Mouse (Mus musculus) natural killer cell, adult 2 months (primary cell): Measurements from ENCODE around the gene Plxdc1.

Source experiments
- DNase-seq, 2 experiments: peaks; one replicate each; pipeline ENCODE4 v3.0.0; 2022; ENCODE audit warnings: low spot score in 2 of 2

Plxdc1 gene

DNA sequence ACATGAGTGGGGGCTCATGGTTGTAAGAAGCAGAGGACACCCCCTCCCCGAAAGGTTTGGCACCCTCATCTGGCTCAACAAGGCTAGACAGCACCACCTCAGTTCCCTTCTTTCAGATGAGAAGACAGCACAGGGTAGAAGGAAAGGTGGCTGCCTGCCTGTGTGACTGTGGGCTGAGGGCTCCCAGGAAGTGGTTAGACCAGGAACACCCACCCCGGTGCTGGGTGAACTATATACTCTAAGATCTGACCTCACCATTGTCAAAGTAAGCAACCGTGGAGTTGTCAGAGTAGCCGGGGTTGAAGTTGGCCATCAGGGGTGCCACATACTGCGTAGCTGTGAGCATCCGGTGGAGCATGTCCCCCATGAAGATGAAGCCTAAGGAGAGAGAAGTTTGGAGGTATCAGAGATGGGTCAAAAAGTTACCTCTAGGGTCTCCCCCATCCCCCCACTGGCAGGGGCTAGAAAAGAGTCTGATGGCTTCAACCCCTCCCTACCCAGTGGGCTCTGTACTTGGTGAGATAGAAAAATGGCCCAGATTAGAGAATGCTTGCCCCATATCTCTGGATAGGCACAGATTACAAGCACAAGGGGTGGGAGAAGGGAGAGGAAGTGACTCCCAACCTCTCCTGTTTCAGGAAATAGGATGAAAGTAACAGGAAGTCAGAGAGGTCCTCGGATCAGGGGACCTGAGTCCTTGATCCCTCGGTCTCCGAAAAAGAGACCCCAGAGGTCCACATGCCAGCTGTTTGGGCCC is 30.9 kb downstream of the Plxdc1 start:
- DNase-seq = peak; percentile 49 to 55

DNA sequence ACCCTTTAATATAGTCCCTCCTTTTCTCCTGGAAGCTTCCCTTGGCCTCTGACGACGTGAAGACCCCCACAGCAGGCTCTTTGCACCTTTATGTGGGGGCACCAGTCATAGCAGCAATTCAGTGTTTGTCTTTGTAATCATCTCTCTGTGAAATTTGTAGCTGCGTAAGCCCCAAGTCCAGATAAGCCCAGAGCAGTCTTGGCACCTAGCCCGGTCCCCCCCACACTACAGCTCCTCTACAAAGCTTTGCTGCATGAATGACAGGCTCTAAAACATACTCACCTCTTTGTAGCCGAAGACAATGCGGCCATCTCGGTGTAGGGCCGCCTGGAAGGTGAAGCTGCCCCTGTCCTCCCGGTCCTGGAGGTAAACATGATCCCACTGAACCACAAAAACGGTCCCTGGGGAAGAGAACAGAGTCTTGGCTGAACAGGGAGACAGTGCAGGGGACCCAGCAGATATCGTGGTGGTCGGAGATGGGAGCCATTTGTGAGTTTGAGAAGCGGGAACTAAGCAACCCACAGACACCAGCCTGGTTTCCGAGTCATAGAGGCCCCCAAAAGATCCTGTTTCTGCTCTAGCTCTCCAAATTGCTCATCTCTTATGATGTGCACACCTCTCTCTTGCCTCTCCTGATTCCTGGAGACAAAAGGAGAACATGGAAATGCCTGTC is 31.6 kb downstream of the Plxdc1 start:
- DNase-seq = no peak

DNA sequence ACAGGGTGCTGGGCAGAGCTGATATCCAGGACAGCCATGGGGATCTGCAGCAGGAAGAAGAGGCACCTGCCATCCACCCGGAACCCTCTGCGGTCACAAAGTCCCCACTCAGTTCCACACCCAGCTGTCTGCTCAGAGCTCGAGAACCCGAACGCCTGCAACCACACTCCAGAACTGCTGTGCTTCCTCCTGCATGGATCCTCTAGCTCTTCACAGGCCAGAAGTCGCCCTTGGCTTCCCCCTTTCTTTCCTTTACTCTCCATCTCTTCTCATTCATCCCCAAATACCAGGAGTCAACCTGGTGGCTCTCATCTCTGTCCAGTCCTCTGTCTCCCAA is 32.3 kb downstream of the Plxdc1 start:
- DNase-seq = no peak

DNA sequence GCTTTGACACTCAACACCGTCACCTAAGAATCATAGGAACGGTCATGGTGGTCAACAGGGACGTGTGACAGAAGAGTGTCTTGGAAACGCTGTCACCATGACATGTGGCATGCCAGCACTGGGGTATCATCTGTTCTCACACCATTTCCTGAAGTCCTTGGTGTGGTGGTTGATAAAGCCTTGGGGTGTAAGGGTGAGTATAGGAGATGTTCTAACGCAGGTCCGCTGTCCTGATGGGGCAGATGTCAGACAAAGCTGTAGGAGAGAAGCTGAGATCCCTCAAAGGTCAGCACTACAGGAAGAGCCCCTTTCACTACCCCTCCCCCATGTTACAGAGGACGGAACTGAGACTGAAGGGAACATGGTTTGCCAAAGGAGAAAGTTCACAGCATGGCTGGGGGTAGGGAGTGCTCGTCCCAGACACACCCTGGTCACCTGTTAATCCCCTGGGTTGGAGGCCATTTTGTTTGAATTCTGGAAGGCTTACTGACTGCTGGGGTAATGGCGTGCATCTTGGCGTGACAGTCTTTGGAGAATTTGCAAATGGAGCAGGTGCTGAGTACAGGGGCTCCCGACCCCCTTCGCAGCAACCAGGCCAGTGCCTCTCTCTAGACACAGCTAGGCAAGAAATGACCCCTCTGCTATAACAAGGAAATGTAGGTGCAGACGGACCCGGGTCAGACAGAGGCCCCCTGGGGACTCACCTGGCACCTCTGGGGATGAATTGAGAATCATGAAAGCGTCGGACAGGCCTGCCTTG is 32.9 kb downstream of the Plxdc1 start:
- no peak for DNase-seq

DNA sequence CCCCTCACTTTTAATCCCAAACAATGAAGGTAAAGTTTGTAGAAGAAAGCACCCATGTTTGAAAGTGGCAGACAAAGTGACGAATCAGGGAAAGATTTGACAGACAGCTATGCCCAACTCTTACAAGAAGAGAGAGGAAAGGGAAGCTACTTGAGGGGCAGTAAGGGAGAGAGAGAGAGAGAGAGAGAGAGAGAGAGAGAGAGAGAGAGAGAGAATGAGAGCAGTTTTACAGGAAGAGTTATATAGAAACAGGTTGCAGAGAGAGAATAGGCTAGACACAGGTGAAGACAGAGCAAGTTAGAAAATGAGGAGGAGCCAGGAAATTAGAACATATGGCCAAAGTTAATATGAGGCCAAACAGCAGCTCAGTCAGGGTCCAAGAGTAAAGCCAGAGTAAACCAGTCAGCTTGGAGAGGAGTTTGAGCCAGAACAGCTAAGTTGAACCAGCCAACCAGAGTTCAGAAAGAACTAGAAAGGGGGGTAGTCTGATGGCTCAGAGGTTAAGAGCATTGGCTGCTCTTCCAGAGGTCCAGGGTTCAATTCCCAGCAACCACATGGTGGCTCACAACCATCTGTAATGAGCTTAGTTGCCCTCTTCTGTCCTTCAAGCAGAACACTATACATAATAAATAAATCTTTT is 33.8 kb downstream of the Plxdc1 start:
- no peak for DNase-seq

DNA sequence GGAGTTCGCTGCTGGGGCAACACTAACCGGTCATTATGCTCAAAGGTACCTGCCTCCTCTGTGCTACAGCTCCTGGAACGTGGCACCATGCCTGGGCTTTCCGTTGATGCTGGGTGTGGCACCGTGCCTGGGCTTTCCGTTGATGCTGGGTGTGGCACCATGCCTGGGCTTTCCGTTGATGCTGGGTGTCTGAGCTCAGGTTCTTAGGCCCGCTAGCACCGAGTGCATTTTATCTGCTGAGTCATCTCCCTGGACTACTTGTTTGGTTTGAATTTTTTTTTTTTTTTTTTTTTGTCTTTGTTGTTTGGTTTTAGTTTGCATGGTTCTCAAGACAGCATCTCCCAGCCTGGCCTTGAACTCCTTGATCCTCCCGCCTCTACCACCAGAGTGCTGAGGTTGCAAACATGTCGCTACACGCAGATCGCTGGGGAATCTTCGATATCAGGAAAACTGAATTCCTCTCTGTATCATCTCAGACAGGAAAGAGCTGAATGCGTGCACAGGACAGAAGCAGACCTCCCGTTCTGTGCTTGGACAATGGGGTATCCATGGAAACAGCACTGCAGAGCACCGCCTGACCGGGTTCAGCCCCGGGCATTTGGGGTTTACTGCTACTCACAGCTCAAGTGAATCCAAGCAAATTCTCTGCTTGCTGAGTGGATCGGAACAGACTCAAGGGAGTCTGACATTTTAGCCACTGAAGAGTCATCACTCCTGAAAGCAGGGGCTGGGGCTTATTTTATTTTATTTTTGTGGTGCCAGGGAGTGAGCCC is 36.4 kb downstream of the Plxdc1 start:
- DNase-seq = no peak

DNA sequence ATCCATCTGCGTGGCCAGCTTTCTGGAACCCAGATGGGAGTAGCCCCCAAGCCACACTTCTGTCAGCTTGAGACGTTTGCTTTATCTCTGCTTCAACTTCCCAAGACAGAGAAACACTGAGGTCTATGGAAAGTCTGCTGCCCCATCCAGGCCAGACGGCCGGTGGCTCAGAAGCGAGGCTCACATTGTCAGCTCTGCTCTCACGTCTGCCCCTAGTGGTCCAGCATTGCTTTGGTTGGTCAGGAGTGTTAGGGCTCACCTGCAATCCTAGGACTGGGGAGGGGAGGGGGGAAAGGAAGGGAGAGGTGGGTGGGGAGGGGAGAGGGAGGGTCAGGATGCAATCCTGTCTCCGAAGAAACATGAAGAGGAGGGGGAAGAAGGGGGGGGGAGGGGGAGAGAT is 38.8 kb downstream of the Plxdc1 start:
- peak in 1 of 2 experiments; percentile 28 for DNase-seq

DNA sequence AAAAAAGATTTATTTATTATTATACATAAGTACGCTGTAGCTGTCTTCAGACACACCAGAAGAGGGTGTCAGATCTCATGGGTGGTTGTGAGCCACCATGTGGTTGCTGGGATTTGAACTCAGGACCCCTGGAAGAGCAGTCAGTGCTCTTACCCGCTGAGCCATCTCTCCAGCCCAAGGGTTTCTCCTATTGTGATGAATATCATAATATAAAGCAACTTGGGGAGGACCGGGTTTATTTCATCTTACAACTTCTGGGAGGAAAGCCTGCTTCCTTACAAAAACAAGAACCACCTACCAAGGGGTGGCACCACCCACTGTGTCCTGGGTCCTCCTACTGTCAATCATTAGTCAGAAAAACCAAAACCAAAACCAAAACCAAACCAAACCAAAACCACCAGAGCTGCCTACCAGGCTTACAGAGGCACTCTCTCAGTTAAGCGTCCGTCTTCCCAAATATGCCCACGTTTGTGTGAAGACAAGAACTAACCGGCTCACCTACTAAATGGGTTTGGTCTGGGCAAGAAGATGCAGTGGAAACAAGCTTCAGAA is 40.4 kb downstream of the Plxdc1 start:
- DNase-seq = peak; percentile 14 to 20

DNA sequence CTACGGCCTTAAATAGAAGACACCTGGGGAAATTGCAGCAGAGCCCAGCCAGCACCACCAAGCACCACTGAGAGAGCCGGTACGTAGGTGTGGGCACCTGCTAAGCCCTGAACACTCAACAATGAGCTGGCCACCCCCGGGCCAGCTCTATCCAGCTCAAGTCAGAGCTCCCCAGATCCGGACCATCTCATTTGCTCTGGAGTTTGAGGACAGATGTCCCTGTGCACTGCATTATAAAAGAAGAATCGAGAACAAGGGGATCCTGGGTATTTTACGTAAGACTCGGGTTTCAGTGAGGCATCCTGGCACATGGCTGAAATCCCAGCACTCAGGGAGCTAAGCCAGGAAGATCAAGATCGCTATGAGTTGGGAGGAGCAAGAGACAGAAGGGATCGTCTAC is 41.2 kb downstream of the Plxdc1 start:
- no peak for DNase-seq

DNA sequence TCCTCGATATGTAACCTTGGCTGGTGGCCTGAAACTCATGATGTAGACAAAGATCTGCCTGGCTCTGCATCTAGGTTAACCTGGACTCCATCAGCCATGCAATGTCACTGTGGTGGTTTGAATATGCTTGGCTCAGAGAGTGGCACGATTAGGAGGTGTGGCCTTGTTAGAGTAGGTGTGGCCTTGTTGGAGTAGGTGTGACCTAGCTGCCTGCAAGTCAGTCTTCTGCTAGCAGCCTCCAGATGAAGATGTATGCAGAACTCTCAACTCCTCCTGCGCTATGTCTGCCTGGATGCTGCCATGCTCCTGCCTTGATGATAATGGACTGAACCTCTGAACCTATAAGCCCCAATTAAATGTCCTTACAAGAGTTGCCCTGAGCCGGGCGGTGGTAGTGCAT is 43.0 kb downstream of the Plxdc1 start:
- no peak for DNase-seq

DNA sequence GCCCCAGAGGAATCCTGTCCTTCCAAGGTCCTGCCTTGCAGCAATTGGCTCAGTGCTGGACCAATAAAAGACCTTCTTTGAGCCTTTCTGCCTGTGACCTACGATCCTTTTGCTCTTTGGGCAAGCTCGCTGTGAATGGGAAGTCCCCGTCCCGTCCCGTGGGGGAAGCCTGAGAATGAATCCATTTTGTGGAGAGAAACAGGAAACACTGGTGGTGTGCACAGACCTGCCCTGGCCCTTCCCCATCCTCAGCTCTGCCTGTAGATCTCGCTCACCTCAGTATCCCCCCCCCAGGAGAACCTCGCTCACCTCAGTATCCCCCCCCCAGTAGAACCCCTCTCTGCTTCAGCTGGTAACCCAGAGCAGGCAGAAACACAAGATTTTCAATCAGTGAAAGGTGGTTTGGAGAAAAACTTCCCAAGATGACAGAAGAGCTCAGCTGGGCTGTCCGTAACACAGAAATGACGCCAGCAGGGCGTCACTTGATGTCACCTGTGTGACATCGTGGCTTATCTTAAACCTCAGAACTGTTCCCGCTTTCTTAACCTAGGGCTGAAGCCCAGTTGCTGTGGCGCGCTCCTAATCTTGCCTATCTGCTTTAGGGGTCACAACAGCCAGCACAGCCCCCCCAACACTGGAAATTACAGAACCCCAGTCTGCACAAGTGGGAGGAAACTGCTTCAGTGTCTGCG is 43.7 kb downstream of the Plxdc1 start:
- DNase-seq = no peak

DNA sequence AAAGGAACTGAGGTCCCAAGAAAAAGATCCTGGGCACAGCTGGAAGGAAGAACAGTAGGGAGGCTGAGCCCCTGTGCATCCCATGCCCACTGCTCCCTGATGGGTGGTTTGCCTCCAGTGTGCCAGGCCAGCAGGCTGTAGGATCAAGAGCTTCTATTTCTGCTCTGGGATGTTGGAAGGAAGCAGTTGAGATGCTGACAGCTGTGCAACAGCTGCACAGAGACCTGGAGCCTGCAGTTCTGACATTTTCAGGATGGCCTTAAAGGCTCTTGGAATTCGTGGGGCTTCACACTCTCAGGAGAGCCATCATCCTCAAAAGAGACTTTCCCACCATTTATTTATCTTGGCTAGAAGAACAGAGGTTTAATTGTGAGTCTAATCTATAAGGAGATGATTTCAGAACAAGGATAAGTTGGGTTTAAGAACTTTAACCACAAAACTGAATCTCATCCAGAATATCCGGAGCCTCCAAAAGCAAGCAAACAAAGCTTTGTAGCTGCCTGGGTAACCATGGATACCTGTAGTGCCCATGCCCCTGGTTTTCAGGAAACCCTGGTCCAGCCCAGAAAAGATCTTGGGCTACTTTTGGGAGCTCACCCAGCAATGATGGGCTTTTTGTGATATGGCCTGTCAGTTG is 48.7 kb downstream of the Plxdc1 start:
- no peak for DNase-seq

DNA sequence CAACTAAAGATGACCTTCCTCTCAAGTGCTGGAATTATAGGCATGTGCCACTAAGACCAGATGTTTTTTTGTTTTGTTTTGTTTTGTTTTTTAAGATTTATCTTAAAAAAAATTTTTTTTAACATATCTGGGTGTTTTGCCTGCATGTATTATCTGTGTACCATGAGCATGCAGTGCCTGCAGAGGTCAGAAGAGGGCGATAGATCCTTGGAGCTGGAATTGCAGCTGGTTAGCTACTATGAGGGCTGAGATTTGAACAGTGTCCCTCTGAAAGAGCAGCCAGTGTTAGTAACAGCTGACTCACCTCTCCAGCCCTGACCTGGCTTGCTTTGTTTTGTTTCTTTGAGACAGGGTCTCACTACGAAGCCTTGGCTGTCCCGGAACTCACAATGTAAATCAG is 49.5 kb downstream of the Plxdc1 start:
- DNase-seq = peak; percentile 42 to 73

DNA sequence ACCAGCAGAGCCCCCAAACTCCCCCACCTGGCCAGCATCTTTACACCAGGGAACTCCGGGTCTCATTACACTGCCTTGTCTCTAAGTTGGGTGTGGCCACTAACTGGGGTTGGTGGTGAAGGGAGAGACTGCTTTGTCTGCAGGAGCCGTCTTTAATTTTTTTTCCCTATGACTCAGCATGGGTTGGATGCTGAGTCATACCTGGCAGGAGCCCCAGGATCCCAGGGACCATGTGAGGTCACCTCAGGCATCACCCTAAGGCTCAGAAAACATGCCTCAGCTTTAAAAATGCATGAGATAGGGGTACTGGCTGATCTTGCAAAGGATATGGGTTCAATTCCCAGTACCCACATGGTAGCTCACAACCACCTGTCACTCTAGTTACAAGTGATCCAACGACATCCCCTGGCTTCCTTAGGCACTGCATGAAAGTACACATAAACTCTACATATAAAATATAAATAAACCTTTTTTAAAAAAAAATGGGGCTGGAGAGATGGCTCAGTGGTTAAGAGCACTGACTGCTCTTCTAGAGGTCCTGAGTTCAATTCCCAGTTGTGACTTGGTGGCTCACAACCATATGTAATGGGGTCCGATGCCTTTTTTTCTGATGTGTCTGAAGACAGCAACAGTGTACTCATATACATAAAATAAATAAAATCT is 50.2 kb downstream of the Plxdc1 start:
- no peak for DNase-seq

DNA sequence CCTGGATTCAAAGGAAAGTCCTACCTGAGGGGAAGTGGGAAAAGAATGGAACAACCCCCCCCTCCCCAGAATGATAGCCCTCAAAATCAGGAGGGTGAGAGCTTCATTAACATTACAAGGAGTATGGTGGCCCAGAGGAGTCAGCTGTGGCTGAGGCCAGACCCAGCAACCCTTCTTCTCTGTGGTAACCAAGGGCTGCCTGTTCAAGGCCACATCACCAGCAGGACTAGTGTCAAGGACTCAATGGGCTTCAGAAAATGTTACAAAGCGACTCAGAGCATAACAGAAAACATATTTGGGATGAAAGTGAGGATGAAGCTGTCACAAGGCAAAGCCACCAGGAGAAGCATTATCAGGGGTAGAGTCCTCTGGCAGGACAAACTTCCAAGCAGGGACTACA is 52.7 kb downstream of the Plxdc1 start:
- DNase-seq = no peak

DNA sequence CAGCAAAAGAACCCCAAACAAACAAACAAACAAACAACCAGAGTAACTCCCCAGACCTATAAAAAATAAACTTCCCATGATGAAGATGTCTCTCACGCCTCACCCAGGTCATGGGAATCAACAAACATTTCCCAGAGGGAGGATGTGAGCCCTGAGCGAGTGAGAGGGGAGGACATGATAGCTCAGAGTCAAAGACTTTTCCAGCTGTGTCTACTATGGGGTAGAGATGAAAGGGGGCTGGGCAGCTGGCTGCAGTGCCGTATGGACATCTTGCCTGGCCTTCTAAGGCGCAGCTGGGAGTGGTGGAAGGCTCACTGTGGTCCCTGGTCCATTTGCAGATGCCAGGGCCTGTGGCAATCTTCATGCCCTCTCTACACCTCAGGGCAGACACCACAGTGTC is 57.3 kb downstream of the Plxdc1 start:
- DNase-seq = no peak

DNA sequence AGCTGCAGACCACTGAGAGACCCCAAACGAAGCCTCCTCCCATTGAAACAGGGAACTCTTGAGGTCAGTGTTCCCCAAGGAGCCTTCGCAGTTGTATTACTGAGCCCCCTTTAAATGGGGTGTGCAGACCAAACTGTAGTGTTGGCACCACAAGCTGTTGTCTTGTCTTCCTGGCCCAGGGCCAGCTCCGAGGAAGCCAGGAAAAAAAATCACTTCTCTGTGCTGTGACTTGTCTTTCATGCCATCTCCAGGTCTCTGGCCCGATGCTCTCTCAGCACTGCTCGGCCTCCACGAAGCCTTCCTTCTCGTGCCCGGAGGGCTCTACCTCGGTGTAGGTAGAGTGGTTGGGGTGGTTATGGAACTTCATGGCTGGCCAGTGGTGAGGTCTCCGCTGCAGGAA is 62.0 kb downstream of the Plxdc1 start:
- DNase-seq = no peak

DNA sequence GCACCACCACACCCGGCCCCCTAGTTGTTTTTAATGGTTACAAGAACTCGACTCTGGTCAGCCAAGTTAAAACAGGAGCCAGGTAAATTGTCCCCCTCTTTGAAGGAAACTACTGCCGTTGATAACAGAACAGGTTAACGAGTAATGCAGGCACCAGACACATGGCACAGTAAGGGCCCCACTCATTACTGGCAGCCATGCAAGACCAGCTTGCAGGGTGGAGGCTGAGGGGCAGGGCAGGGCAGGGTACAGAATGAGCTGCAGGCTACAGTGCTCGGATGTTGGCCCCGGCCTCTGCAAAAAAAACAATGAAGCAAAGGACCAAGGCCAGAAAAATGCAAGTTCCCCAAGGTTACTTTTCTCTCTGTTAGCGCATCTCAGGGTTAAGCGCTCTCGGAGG is 62.6 kb downstream of the Plxdc1 start:
- DNase-seq = no peak

DNA sequence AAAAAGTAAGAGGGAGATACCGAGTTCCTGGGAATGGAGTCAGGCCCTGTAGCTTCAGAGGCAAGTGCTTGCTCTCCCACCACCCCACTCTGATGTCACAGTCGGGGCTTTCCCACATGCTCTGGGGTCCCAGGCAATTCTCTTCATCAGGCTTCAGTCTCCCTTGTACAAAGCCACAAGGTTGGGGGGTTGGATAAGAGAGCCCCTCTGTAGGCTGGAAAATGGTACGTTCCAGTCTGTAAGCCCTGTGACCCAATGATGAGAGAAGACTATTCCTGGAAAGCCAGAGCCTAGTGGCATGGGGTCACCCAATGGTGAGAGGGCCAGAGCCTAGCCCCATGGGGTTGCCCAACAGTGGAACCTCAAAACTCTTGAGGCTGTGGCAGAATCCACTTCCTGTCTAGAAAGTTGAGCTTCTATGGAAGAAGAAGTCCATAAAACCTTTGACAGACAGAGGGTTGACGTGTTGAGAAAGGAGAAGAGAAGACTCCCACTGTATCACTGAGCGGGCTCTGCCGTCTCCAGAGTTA is 70.2 kb downstream of the Plxdc1 start:
- no peak for DNase-seq

DNA sequence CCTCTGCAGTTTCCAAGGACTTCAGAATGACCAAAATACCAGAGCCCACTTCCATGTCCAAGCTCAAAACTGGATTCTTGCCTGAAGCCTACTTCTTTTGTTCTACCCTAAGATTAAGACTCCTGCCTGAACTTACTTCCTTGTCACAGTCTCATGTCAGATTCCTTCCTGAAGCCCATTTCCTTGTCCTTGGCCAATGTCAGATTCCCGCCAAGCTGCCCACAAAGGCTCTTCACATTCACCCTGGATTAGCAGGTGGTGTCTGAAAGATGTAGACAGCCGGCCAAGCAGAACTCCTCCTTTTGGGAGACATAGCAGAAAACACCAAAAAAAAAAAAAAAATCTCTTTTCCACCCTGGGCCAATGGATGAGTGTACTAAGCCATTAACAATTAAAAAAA is 70.8 kb downstream of the Plxdc1 start:
- no peak for DNase-seq
